Mouse (Mus musculus) kidney, embryonic 15.5 days (tissue): ENCODE results near the gene Epop. TPM values are rescaled to one million over a fixed set of nuclear protein-coding genes. Genes with fewer than 3 reads are reported as not detected.

ENCODE experiments used
- ATAC-seq: fragments of 200-750 bp; cut with Nextera tagmentation; replicated peaks from 2 replicates; pipeline ENCODE4 v1.8.0; 2017; ENCODE audit warnings: moderate TSS enrichment; ENCODE audit not compliant: low FRiP score
- H3K27ac ChIP-seq: fragments of 300-500 bp; sonication (generic); 2 replicates; pipeline ENCODE4 v1.5.1; 2015; ENCODE audit warnings: mild to moderate bottlenecking, inconsistent platforms
- H3K27me3 ChIP-seq: fragments of 300-500 bp; sonication (generic); 2 replicates; pipeline ENCODE4 v1.6.1; 2015; ENCODE audit warnings: inconsistent platforms
- H3K36me3 ChIP-seq: fragments of 300-500 bp; sonication (generic); 2 replicates; pipeline ENCODE4 v1.6.1; 2015; ENCODE audit warnings: inconsistent platforms
- H3K4me1 ChIP-seq: fragments of 300-500 bp; sonication (generic); 2 replicates; pipeline ENCODE4 v1.6.1; 2015; ENCODE audit warnings: inconsistent platforms
- H3K4me2 ChIP-seq: fragments of 300-500 bp; sonication (generic); 2 replicates; pipeline ENCODE4 v1.6.1; 2015; ENCODE audit warnings: moderate library complexity, mild to moderate bottlenecking, inconsistent platforms
- H3K4me3 ChIP-seq: fragments of 300-500 bp; sonication (generic); replicated peaks from 2 replicates; pipeline ENCODE4 v1.5.1; 2015; ENCODE audit warnings: mild to moderate bottlenecking, inconsistent platforms
- H3K9ac ChIP-seq: fragments of 300-500 bp; sonication (generic); 2 replicates; pipeline ENCODE4 v1.6.1; 2015; ENCODE audit warnings: mild to moderate bottlenecking, inconsistent platforms
- H3K9me3 ChIP-seq: fragments of 300-500 bp; sonication (generic); replicated peaks from 2 replicates; pipeline ENCODE4 v1.6.1; 2016; ENCODE audit warnings: inconsistent platforms
- WGBS: fragments of 180-500 bp; shearing (Covaris S2); methylation state at CpG from one replicate; pipeline ENCODE4 v1.1.7; 2015; ENCODE audit warnings: mixed read lengths; 5-methylcytosine and 5-hydroxymethylcytosine counted together
- polyA plus RNA-seq: library from polyadenylated mRNA; unstranded; fragments of >200 nt; fragmentation: Nextera tagmentation; extraction: Ambion mirVana; gene quantifications from 2 replicates; pipeline ENCODE4 v1.2.1, GENCODE M21; 2015

Epop gene
- 4.3 and 5.1 TPM in 2 replicates for polyA plus RNA-seq

DNA sequence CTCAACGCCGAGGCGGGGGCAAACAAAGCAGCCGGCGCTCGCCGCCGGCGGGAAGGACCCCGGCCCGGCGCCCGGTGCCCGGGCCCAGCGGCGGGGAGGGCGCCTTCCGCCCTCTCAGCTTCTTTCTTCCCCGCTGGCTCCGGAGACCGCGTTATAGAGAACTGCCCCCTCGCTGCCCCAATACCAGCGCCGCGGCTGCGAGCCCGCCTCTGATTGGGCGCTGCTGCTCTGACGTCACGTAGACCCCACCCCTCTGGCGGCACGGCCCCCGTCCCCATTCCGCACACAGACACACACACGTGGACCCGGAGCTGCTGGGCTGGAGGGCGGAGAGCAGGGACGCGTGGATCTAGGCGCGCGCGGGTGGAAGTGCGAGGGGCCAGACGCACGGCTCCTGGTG is at the start of gene Epop:
Epop (minus strand) TSS at position 127 of the 400 bp plus-strand sequence.
- Histone ChIP-seq H3K27me3 (peaks cover 75% of the 10 kb centered on the region), H3K4me1 (peaks cover 46% of the 10 kb centered on the region), H3K36me3 (no peaks in the 10 kb centered on the region), H3K27ac (no peak within 1 kb of the TSS), H3K9me3 (no peaks in the 10 kb centered on the region), H3K4me3 (peak within 1 kb of the TSS; percentile 74), H3K4me2 (peak within 1 kb of the TSS; percentile 97), H3K9ac (peak within 1 kb of the TSS; percentile 74)
- ATAC-seq: peak; percentile 88
- WGBS: under 1% methylated on average over 47 of the region's 47 CpGs

DNA sequence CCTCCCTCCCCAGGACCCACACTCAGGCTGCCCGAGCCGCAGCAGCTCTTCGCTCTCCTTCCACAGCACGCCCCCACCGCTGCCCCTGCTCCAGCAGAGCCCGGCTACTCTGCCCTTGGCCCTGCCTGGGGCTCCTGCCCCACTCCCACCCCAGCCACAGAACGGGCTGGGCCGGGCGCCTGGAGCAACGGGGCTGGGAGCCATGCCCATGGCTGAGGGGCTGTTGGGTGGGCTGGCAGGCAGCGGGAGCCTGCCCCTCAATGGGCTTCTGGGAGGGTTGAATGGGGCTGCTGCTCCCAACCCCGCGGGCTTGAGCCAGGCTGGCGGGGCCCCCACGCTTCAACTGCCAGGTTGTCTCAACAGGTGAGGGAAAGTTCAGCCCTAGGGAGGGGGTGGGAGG is 48.8 kb upstream of the Epop start:
- Histone ChIP-seq H3K27me3 (no peaks in the 10 kb centered on the region), H3K4me3 (no peak overlapping the region), H3K9ac (no peak overlapping the region), H3K4me2 (no peak overlapping the region), H3K4me1 (0 out of 2 replicates have a peak, but pooled peaks cover 20% of the 10 kb centered on the region), H3K36me3 (peaks cover 95% of the 10 kb centered on the region), H3K27ac (no peak overlapping the region), H3K9me3 (no peaks in the 10 kb centered on the region)
- no peak for ATAC-seq
- WGBS: 90% methylated on average over 15 of the region's 15 CpGs

DNA sequence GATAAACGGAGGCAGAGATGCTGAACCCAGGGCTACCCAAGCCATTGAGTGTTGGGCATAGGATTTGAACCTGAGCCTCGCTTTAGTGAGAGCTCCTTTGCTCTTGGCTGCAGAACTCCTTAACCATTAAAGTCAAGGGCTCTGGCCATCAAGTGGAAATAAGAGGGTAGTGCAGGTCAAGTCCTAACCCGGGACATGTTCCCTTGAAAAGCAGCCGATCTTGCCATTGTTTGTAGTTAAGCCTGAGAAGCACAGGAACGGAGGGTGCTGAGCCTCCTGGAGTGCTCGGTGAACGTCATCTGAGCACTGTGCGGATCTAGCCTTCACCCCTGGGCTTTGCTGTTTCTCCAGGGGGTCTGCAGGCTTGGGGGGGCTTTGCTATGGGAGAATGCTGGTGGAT is 48.3 kb upstream of the Epop start:
- H3K27me3 ChIP-seq: no peaks in the 10 kb centered on the region
- no peak overlapping the region for H3K9ac ChIP-seq
- ATAC-seq: no peak
- H3K4me3 ChIP-seq: no peak overlapping the region
- H3K36me3 ChIP-seq: peaks cover 99% of the 10 kb centered on the region
- no peaks in the 10 kb centered on the region for H3K9me3 ChIP-seq
- 0 out of 2 replicates have a peak, but pooled peaks cover 20% of the 10 kb centered on the region for H3K4me1 ChIP-seq
- WGBS: 67% methylated on average over 8 of the region's 8 CpGs
- H3K4me2 ChIP-seq: no peak overlapping the region
- no peak overlapping the region for H3K27ac ChIP-seq

DNA sequence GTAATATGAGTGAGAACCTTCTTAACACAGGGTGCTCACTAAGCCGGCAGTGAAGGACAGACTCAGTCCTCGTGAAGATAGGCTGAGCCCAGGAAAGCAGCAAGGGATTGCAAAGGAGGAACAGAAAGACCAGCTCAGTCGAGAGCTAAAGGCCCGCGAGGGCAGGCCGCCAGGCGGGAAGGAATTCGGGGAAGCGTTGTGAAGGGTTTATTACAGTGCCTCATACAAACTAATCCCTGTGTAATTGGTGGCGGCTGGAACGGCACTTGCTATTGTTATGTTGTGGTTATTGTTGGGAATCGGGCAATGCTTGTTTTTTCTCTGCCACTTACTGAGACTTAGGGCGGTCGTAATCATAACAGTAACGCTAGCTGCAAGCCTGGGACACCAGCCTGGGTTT is 47.9 kb upstream of the Epop start:
- no peak overlapping the region for H3K4me2 ChIP-seq
- H3K9ac ChIP-seq: no peak overlapping the region
- H3K27me3 ChIP-seq: no peaks in the 10 kb centered on the region
- peak overlapping the region; percentile 34; the same call in 1 of the 2 replicates for H3K27ac ChIP-seq
- H3K4me3 ChIP-seq: no peak overlapping the region
- ATAC-seq: no peak
- 0 out of 2 replicates have a peak, but pooled peaks cover 17% of the 10 kb centered on the region for H3K4me1 ChIP-seq
- H3K36me3 ChIP-seq: peaks cover 100% of the 10 kb centered on the region
- 59% methylated on average over 15 of the region's 15 CpGs for WGBS
- no peaks in the 10 kb centered on the region for H3K9me3 ChIP-seq

DNA sequence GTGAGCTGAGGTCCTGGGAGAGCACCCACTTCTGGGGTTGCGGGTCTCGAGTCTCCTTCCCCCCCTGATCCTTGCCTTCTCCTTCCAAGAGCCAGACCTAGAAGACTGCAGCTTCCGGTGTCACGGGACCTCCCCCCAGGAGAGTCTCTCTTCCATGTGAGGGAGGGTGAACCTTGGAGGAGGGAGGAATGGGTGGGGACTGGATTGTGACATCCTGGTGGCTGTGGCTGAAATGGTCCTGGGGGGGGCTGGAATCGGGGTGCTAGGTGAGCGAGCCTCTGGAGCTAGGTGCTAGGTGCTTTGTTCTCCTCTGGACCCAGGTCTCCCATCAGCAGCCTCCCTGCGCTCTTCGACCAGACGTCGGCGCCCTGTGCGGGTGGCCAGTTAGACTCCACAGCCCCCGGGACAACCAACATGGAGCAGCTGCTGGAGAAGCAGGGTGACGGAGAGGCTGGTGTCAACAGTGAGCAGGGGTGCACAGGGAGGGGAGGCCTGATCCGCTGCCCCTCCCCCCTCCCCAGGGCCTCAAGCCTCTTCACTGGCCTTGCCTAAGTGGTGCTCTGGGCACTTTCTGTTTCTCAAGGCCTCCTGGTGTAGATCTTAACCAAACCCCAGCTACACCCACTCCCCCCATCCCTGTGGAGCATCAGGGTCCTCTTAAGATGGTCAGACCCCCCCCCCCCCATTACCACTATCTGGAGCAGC is 46.7 kb upstream of the Epop start:
- no peak for ATAC-seq
- H3K27me3 ChIP-seq: no peaks in the 10 kb centered on the region
- H3K36me3 ChIP-seq: peaks cover 100% of the 10 kb centered on the region
- H3K9ac ChIP-seq: no peak overlapping the region
- H3K27ac ChIP-seq: no peak overlapping the region
- peaks cover 12% of the 10 kb centered on the region for H3K4me1 ChIP-seq
- no peak overlapping the region for H3K4me2 ChIP-seq
- no peaks in the 10 kb centered on the region for H3K9me3 ChIP-seq
- WGBS: 84% methylated on average over 15 of the region's 15 CpGs
- H3K4me3 ChIP-seq: no peak overlapping the region

DNA sequence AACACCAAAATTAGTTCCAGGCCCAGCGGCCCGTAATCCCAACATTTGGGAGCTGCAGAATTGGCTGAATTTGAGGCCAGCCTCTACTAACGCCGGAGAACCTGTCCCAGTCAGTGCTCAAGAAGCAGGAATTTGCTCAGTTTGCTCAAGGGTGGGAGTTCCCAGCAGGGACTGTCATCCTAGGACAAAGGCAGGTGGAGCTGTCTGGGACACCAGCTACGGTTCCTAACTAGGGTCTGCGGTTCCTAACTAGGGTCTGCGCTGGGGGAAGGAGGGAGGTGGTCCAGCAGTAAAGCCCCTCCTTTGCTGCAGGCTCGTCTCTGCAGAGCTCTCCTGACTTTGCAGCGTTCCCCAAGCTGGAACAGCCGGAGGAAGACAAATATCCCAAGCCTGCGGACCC is 43.6 kb upstream of the Epop start:
- Histone ChIP-seq H3K4me2 (no peak overlapping the region), H3K36me3 (peaks cover 100% of the 10 kb centered on the region), H3K27ac (no peak overlapping the region), H3K9ac (no peak overlapping the region), H3K4me3 (no peak overlapping the region), H3K9me3 (no peaks in the 10 kb centered on the region), H3K4me1 (peaks cover 42% of the 10 kb centered on the region), H3K27me3 (no peaks in the 10 kb centered on the region)
- WGBS: 90% methylated on average over 11 of the region's 11 CpGs
- no peak for ATAC-seq

DNA sequence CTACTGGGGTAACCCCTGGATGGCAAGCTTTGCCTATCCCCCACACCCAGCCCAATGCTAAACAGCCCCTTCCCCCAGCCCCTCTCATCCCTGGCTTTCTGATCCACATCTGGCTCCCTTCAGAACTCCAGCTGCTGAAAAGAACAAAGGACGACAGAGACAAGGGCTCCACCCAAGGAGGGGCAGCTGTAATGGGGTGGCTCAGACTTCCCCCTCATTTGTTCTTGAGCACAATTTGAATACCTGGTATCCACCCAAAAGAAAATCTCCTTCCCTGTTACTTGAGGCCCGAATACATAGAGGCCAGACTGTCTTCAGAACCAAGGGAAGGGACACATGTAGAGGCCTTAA is 41.6 kb upstream of the Epop start:
- Histone ChIP-seq H3K27ac (no peak overlapping the region), H3K36me3 (peaks cover 99% of the 10 kb centered on the region)

DNA sequence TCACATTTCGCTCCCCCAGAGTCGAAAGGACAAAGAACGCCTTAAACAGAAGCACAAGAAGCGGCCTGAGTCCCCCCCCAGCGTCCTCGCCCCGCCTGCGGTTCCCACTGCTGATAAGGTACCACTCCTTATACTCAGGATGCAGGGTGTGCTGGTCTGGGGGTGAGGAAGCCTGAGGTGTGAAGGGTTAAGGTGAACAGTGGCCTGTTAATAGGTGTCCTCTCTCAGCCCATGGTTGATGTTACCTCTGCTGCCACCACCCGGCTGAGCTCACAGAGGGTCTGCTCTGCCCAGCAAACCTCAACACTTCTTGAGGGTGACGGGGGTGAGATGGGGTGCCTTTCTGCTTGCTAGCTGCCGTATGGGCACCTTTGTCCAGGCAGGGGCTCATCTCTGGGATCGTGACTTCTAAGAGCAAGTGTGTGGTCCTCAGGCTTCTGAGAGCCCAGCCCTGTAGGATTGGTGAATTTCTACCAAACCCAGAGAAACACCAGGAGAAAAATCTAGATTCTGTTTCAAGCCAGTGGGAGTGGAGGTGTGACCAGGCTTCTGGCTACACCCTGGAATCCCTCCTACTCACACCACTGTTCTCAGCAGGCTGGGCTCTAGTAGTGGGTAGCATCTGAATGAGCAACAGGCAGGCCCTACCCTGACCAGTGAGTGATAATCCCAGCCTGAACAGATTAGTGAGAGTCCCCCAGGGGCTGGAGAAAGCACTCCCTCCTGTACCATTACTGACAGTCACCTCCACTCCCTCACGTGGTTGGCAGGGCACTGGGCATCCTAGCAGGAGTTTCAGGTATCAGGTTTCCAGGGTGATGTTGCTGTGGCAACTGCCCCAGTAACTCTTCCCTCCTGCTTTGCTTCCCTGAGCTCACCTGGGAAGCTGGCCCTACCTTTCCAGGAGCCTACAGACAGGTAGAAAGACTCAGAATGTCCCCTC is 41.0 kb upstream of the Epop start:
- H3K4me2 ChIP-seq: no peak overlapping the region
- no peak overlapping the region for H3K4me3 ChIP-seq
- peaks cover 99% of the 10 kb centered on the region for H3K36me3 ChIP-seq
- H3K9me3 ChIP-seq: no peaks in the 10 kb centered on the region
- peak overlapping the region; percentile 66 for H3K27ac ChIP-seq
- 63% methylated on average over 13 of the region's 13 CpGs for WGBS
- H3K27me3 ChIP-seq: no peaks in the 10 kb centered on the region
- no peak overlapping the region for H3K9ac ChIP-seq
- peaks cover 39% of the 10 kb centered on the region for H3K4me1 ChIP-seq
- no peak for ATAC-seq

More for the DNA sequence above, 41.6 kb upstream of the Epop start:
- Histone ChIP-seq H3K9me3 (no peaks in the 10 kb centered on the region), H3K4me3 (no peak overlapping the region), H3K9ac (no peak overlapping the region), H3K4me1 (peaks cover 35% of the 10 kb centered on the region), H3K4me2 (no peak overlapping the region), H3K27me3 (no peaks in the 10 kb centered on the region)
- ATAC-seq: no peak
- 63% methylated on average over 2 of the region's 2 CpGs for WGBS

DNA sequence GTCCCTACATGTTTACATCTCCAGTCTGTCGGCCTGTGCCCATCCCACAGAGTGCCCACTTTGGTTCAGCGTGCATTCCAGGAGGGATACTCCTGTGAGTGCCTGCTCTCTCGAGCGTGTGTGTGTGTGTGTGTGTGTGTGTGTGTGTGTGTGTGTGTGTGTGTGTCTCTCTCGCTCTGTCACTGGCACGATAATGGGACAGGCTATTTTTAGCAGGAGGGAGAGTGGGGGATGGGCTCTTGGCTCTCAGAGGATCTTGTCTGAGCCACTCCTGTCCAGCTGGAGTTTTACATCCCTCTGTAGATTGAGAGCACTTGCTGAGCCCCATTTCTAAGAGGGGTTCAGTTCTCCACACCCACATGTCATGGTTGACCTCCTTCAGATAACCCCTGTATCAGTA is 40.3 kb upstream of the Epop start:
- H3K4me3 ChIP-seq: no peak overlapping the region
- H3K4me2 ChIP-seq: peak overlapping the region; percentile 19; the same call in 1 of the 2 replicates
- no peak for ATAC-seq
- peak overlapping the region; percentile 66 for H3K27ac ChIP-seq
- 28% methylated on average over 6 of the region's 6 CpGs for WGBS
- peaks cover 46% of the 10 kb centered on the region for H3K4me1 ChIP-seq
- no peak overlapping the region for H3K9ac ChIP-seq
- no peaks in the 10 kb centered on the region for H3K9me3 ChIP-seq
- H3K36me3 ChIP-seq: peaks cover 97% of the 10 kb centered on the region
- H3K27me3 ChIP-seq: no peaks in the 10 kb centered on the region

DNA sequence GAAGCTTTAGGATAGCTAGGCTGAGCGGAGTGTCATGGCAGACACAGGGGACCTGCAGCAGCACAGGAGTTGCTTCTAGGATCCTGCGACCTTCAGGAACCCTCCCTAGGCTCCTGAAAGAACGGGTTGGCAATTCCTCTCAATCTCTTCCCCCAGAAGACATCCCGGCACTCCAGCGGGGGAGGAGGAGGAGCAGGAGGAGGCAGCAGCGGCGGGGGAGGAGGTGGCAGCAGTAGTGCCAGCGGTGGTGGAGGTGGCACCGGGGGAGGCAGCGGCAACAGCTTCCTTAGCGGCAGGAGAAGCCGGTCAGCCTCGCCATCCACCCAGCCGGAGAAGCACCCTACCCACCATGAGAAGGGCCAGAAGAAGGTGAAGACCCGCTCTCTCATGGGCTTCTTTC is 39.8 kb upstream of the Epop start:
- H3K27ac ChIP-seq: peak overlapping the region; percentile 66
- H3K36me3 ChIP-seq: peaks cover 91% of the 10 kb centered on the region
- 48% methylated on average over 15 of the region's 15 CpGs for WGBS
- no peaks in the 10 kb centered on the region for H3K9me3 ChIP-seq
- no peaks in the 10 kb centered on the region for H3K27me3 ChIP-seq
- no peak overlapping the region for H3K4me3 ChIP-seq
- H3K9ac ChIP-seq: no peak overlapping the region
- ATAC-seq: no peak
- H3K4me2 ChIP-seq: peak overlapping the region; percentile 19; the same call in 1 of the 2 replicates
- H3K4me1 ChIP-seq: peaks cover 52% of the 10 kb centered on the region

DNA sequence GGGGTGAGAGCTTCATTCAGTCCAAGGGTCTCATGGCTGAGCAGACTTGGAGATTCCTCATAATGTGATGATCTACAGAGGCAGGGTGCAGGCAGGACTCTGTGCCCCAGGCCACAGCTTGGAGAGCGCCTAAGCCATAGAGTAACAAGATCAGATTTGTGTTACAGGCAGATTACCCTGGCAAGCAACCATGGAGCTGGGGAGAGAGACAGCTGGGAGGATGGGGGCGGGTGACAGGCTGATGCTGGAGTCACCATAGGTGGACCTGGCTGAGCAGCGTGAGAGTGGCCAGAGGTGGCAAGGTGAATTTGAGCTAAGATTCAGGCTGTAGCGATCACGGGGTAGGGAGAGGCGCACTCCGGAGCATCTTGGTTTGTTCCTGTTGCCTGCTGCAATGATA is 38.7 kb upstream of the Epop start:
- Histone ChIP-seq H3K9ac (no peak overlapping the region), H3K4me1 (peaks cover 54% of the 10 kb centered on the region), H3K27me3 (no peaks in the 10 kb centered on the region), H3K4me3 (no peak overlapping the region), H3K36me3 (peaks cover 80% of the 10 kb centered on the region), H3K4me2 (no peak overlapping the region), H3K9me3 (no peaks in the 10 kb centered on the region), H3K27ac (peak overlapping the region; percentile 66; the same call in 1 of the 2 replicates)
- WGBS: 90% methylated on average over 7 of the region's 7 CpGs
- ATAC-seq: no peak

DNA sequence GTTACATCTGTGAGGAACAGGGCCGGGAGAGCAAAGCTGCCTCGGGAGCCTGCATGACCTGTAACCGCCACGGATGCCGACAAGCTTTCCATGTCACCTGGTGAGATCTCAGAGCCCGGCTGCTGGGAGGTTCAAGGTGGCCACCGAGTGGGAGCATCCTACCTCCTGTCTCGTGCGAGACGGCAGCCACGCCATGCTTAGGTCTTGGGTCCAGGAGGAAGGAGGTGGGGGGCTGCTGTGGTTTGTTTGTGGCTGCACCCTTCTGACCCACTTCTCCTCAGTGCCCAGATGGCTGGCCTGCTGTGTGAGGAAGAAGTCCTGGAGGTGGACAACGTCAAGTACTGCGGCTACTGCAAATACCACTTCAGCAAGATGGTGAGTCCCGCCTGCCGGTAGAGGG is 37.3 kb upstream of the Epop start:
- Histone ChIP-seq H3K9ac (no peak overlapping the region), H3K4me1 (peaks cover 65% of the 10 kb centered on the region), H3K4me2 (no peak overlapping the region), H3K27ac (no peak overlapping the region), H3K27me3 (peaks cover 2% of the 10 kb centered on the region; the same call in 1 of the 2 replicates), H3K36me3 (peaks cover 67% of the 10 kb centered on the region), H3K9me3 (no peaks in the 10 kb centered on the region), H3K4me3 (no peak overlapping the region)
- ATAC-seq: no peak
- WGBS: 94% methylated on average over 15 of the region's 15 CpGs
